Mouse (Mus musculus) liver, postnatal 0 days (tissue): ENCODE data around the gene 1700013F07Rik.
A peak's percentile ranks its signal among the peaks of the same experiment; 100 is the strongest.

Source experiments
- CTCF ChIP-seq: sonication (generic); IDR thresholded peaks from 2 replicates; pipeline ENCODE4 v1.5.1; 2016; ENCODE audit warnings: antibody characterized with exemption, low read depth
- EP300 ChIP-seq: IDR thresholded peaks from 2 replicates; pipeline ENCODE4 v1.6.1; 2016; ENCODE audit warnings: antibody characterized with exemption, low read depth, mild to moderate bottlenecking

DNA sequence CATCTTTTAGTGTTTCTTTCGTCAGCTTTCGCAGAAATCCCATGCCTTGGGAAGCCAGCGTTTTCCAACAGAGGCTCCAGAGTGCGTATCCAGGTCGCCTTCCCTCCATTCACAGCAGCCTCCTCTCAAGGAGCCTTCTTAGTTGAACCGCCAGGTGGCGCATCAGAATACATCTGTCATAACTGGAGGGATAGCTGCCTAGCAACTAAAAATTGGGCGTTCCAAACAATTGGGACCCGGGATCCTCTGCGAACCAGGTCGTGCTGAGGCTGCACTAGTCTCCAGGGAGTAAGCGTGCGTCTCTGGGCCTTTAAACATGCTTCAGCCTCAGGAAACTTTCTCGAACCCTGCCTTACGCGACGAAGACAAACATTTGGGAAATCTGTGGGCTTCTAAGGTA lies 3.4 kb downstream of the 1700013F07Rik start:
- TF ChIP-seq CTCF (peak; percentile 87), EP300 (no peak)
